Comparison of ENCODE assay signal across 9 mouse cellular contexts in genomic region chr11:57011691-57012039, GRCm38 (mm10). TPM values are rescaled to one million over a fixed set of nuclear protein-coding genes. Genes with fewer than 3 reads are reported as not detected.
A peak's percentile ranks its signal among the peaks of the same experiment; 100 is the strongest.
DNase-seq lines count a peak whose midpoint lies in the region; ATAC-seq and TF ChIP-seq lines count a peak whose summit lies in the region.
"Had no signal": no experiment of that assay in that cellular context is flagged by ENCODE, and none has a peak within 500 bp of the region (broad histone marks: within the 10 kb centered on the region; RNA-seq: fewer than 3 reads in every experiment).

No protein-coding gene starts in this region.

- no peak overlapping the region for H3K27ac ChIP-seq in kidney, postnatal 0 days
- peak overlapping the region; percentile 65 for H3K27ac ChIP-seq in midbrain, embryonic 14.5 days (replicated peaks; ENCODE audit: low read depth, low read length)

- H3K4me2 ChIP-seq in kidney, postnatal 0 days (ENCODE audit: low read length), result peak overlapping the region; percentile 41
- peak overlapping the region; percentile 56 for H3K4me2 ChIP-seq in midbrain, embryonic 14.5 days (ENCODE audit: low read length)

- DNase-seq in kidney, postnatal 0 days (ENCODE audit: low spot score), result peak; percentile 70
- no peak for DNase-seq in kidney, postnatal 36 days
- peak; percentile 59 to 80 for DNase-seq in frontal cortex, adult 2 months (ENCODE audit: extremely low spot score in 1 of 2, low spot score in 1 of 2)
- DNase-seq in layer of hippocampus, adult 9-11 months, result peak; percentile 74
- DNase-seq in midbrain, embryonic 14.5 days, result peak; percentile 78
- peak; percentile 2 for DNase-seq in yolk sac, embryonic 10.5 days (ENCODE audit: low spot score)
- DNase-seq in spleen, adult 12 weeks (ENCODE audit: low spot score), result no peak
- no peak for DNase-seq in adrenal gland, postnatal 14 days

- no peak for TF ChIP-seq CTCF in kidney, postnatal 0 days (IDR thresholded peaks at IDR 0.05; ENCODE audit: low read depth)

- no peaks in the 10 kb centered on the region for H3K4me1 ChIP-seq in kidney, postnatal 0 days (replicated peaks; ENCODE audit: insufficient read depth, low read length)
- 0 out of 2 replicates have a peak, but pooled peaks cover 11% of the 10 kb centered on the region for H3K4me1 ChIP-seq in midbrain, embryonic 14.5 days (ENCODE audit: control insufficient read depth, insufficient read depth, low read length)

- no peak overlapping the region; the same call in 1 of the 2 replicates for H3K4me3 ChIP-seq in kidney, postnatal 0 days (replicated peaks; ENCODE audit: low read depth, low read length)
- peak overlapping the region; percentile 42 for H3K4me3 ChIP-seq in midbrain, embryonic 14.5 days (replicated peaks; ENCODE audit: low read depth, low read length)
- H3K4me3 ChIP-seq: erythroblast, embryonic 14.5 days had no signal

- no peaks in the 10 kb centered on the region for H3K9me3 ChIP-seq in kidney, postnatal 0 days (replicated peaks; ENCODE audit: low read length)
- no peaks in the 10 kb centered on the region for H3K9me3 ChIP-seq in midbrain, embryonic 14.5 days (ENCODE audit: control insufficient read depth, low read length)

- H3K9ac ChIP-seq in kidney, postnatal 0 days (ENCODE audit: low read depth, low read length), result no peak overlapping the region
- H3K9ac ChIP-seq in midbrain, embryonic 14.5 days (replicated peaks; ENCODE audit: low read length), result peak overlapping the region; percentile 56

- ATAC-seq in kidney, postnatal 0 days (replicated peaks; ENCODE audit: low FRiP score, low read depth), result no peak
- ATAC-seq in midbrain, embryonic 14.5 days (ENCODE audit: low FRiP score, low TSS enrichment), result peak; percentile 68; the same call in 1 of the 2 replicates

- no peaks in the 10 kb centered on the region for H3K36me3 ChIP-seq in kidney, postnatal 0 days (ENCODE audit: insufficient read depth, low read length)
- no peaks in the 10 kb centered on the region for H3K36me3 ChIP-seq in midbrain, embryonic 14.5 days (ENCODE audit: control insufficient read depth, insufficient read depth, low read length)

- 2% methylated on average over 11 of the region's 11 CpGs for WGBS in kidney, postnatal 0 days
- WGBS in midbrain, embryonic 14.5 days, result 2% methylated on average over 11 of the region's 11 CpGs

- H3K27me3 ChIP-seq in kidney, postnatal 0 days (ENCODE audit: insufficient read depth, low read length), result no peaks in the 10 kb centered on the region
- H3K27me3 ChIP-seq in midbrain, embryonic 14.5 days (ENCODE audit: control insufficient read depth, insufficient read depth, low read length), result no peaks in the 10 kb centered on the region

RNA-seq across cellular contexts. Expression of gene Gria1, which starts 0.5 kb away (rescaled TPM):
- 1.2 and 2.0 TPM in 2 replicates for polyA plus RNA-seq in kidney, postnatal 0 days (2015; fragmentation: Nextera tagmentation; extraction: Ambion mirVana)
- 167 and 179 TPM in 2 replicates for polyA plus RNA-seq in frontal cortex, adult 2 months (2012; rRNA removed)
- 30.5 and 31.9 TPM in 2 replicates for polyA plus RNA-seq in midbrain, embryonic 14.5 days (2014; fragmentation: Nextera tagmentation; extraction: Ambion mirVana)
- total RNA-seq in adrenal gland, postnatal 14 days (2021), result 0.82 and 1.7 TPM in 2 replicates
- polyA plus RNA-seq: erythroblast, embryonic 14.5 days had no signal

Comparison
In these comparisons a context has a peak if more than half of its experiments do, and no peak if none do; other contexts are left out.
1. DNase-seq: peak in kidney, postnatal 0 days (single experiment), frontal cortex, adult 2 months (2 of 2), layer of hippocampus, adult 9-11 months (single experiment), midbrain, embryonic 14.5 days (single experiment) and yolk sac, embryonic 10.5 days (single experiment); none in kidney, postnatal 36 days (0 of 2), spleen, adult 12 weeks (single experiment) and adrenal gland, postnatal 14 days (single experiment).
2. RNA of gene Gria1, which starts 0.5 kb away (polyA plus RNA-seq): 167 to 179 TPM in frontal cortex, adult 2 months and 30.5 to 31.9 TPM in midbrain, embryonic 14.5 days; 1.2 to 2.0 TPM in kidney, postnatal 0 days; every median in the first group is over 10 times any median in the second.